Mouse (Mus musculus) lung, postnatal 0 days (tissue): ENCODE results near the gene Zdhhc16.

Experiments
- CTCF ChIP-seq: IDR thresholded peaks from 2 replicates; pipeline ENCODE4 v1.5.1; 2016; ENCODE audit warnings: antibody characterized with exemption, mild to moderate bottlenecking
- EP300 ChIP-seq: IDR thresholded peaks from 2 replicates; pipeline ENCODE4 v1.6.1; 2016; ENCODE audit warnings: antibody characterized with exemption, mild to moderate bottlenecking, control low read depth

DNA sequence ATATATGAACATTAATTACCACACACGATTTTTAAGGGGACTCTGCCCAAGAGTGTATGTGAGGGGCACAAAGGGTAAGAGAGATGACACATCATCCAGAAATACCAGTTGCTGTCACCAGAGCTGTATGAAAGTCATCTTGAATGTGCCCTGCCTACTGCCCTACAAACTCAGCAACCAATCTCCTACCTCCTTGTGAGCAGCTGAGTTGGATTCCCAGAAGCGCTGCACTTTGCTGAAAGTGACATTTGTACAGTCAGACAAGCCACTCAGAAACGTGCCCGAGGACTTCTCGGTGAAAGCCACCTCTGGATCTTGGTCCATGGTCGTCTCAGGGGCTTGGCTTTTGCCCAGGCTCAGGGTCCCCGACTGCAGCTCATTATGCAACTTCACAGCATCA, 38.3 kb upstream of the Zdhhc16 start:
- TF ChIP-seq EP300, result no peak
- TF ChIP-seq CTCF, result no peak
